Mouse (Mus musculus) midbrain, embryonic 10.5 days (tissue): ENCODE results near the gene Kif28. TPM values are rescaled to one million over a fixed set of nuclear protein-coding genes. Genes with fewer than 3 reads are reported as not detected.

ENCODE experiments used
- DNase-seq: peaks from one replicate; pipeline ENCODE4 v3.0.0-alpha.2; 2017; ENCODE audit warnings: low spot score
- H3K27ac ChIP-seq: fragments of 300-500 bp; sonication (generic); replicated peaks from 2 replicates; pipeline ENCODE4 v1.5.1; 2016; ENCODE audit warnings: mild to moderate bottlenecking
- H3K27me3 ChIP-seq: fragments of 300-500 bp; sonication (generic); 2 replicates; pipeline ENCODE4 v1.6.1; 2016; ENCODE audit warnings: low read depth, mild to moderate bottlenecking; ENCODE audit not compliant: poor library complexity, severe bottlenecking
- H3K36me3 ChIP-seq: fragments of 300-500 bp; sonication (generic); 2 replicates; pipeline ENCODE4 v1.6.1; 2016; ENCODE audit warnings: mild to moderate bottlenecking, moderate library complexity
- H3K4me1 ChIP-seq: fragments of 300-500 bp; sonication (generic); 2 replicates; pipeline ENCODE4 v1.6.1; 2016
- H3K4me3 ChIP-seq: fragments of 300-500 bp; sonication (generic); 2 replicates; pipeline ENCODE4 v1.5.1; 2016; ENCODE audit warnings: mild to moderate bottlenecking, moderate library complexity
- H3K9me3 ChIP-seq: fragments of 300-500 bp; sonication (generic); replicated peaks from 2 replicates; pipeline ENCODE4 v1.6.1; 2016; ENCODE audit warnings: mild to moderate bottlenecking
- WGBS: fragments of 180-500 bp; shearing (Covaris S2); methylation state at CpG from one replicate; pipeline ENCODE4 v1.1.7; 2016; 5-methylcytosine and 5-hydroxymethylcytosine counted together
- polyA plus RNA-seq: library from polyadenylated mRNA; unstranded; fragments of >200 nt; fragmentation: Nextera tagmentation; extraction: Ambion mirVana; gene quantifications from 2 replicates; pipeline ENCODE4 v1.2.1, GENCODE M21; 2016

The Kif28 gene
- polyA plus RNA-seq, result 0.05 TPM in 1 of 2 replicates, not detected in the other

DNA sequence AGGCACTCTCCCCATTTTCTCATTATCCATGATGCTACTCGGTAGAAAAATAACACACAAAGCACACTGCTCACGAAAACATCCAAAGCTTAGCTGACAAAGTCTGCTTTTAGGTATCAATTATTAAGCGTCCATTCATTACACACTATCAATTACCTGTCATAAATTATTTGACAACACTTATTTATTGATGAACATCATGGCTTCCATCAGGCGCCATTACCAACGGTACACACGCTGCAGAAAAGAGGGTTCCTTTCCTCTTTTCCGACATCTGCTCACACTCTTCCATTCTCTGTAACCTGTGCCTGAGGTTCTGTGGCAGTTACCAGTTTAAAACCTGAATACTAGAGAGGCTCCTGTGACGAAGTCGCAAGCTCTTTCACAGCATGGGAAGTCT is at the start of gene Kif28:
Kif28 (minus strand) TSS at position 101 of the 400 bp plus-strand sequence.
- Histone ChIP-seq H3K36me3 (peaks cover 68% of the 10 kb centered on the region), H3K4me1 (no peaks in the 10 kb centered on the region), H3K4me3 (no peak within 1 kb of the TSS), H3K27me3 (no peaks in the 10 kb centered on the region), H3K27ac (no peak within 1 kb of the TSS), H3K9me3 (no peaks in the 10 kb centered on the region)
- no peak for DNase-seq
- 95% methylated on average over 9 of the region's 9 CpGs for WGBS

DNA sequence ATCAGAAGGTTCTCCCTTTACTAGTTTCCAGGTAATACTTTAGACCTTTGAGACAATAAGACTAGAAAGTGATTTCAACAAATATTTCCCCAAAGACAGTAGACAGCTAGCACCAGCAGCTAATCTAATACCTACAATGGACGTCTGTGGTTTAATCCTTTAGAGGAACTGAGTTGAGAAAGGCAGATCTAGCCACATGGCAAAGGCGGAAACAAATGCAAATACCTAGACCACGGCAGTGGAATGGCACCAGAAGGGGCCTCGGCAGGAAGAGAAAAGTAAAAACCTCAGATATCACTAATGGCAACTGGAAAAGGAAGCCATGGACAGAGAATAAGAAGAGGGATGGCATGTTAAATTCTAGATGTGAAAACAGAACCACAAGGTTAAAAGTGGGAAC is 42.2 kb upstream of the Kif28 start:
- no peak for DNase-seq
- Histone ChIP-seq H3K9me3 (no peaks in the 10 kb centered on the region), H3K27me3 (no peaks in the 10 kb centered on the region), H3K4me3 (no peak overlapping the region), H3K27ac (no peak overlapping the region), H3K36me3 (peaks cover 99% of the 10 kb centered on the region), H3K4me1 (no peaks in the 10 kb centered on the region)
- WGBS, result 79% methylated on average over 4 of the region's 4 CpGs

DNA sequence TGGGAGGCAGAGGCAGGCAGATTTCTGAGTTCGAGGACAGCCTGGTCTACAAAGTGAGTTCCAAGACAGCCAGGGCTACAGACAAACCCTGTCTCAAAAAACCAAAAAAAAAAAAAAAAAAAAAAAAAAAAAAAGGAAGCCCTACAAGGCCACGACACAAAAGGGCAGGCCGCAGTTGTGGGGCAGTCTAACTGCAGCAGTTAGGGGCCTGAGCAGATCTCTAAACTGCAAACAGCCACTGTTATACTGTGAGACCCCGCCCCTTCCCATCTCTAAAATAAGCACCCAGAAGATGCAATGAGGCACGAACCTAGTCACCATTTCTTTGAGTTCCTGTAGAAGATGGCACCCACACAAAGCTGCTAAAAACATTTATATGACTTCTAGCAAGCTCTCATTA is 40.4 kb upstream of the Kif28 start:
- DNase-seq, result no peak
- WGBS, result 95% methylated on average over 5 of the region's 5 CpGs
- H3K9me3 ChIP-seq, result no peaks in the 10 kb centered on the region
- no peaks in the 10 kb centered on the region for H3K27me3 ChIP-seq
- H3K27ac ChIP-seq, result no peak overlapping the region
- H3K4me1 ChIP-seq, result no peaks in the 10 kb centered on the region
- H3K4me3 ChIP-seq, result no peak overlapping the region
- H3K36me3 ChIP-seq, result peaks cover 99% of the 10 kb centered on the region

DNA sequence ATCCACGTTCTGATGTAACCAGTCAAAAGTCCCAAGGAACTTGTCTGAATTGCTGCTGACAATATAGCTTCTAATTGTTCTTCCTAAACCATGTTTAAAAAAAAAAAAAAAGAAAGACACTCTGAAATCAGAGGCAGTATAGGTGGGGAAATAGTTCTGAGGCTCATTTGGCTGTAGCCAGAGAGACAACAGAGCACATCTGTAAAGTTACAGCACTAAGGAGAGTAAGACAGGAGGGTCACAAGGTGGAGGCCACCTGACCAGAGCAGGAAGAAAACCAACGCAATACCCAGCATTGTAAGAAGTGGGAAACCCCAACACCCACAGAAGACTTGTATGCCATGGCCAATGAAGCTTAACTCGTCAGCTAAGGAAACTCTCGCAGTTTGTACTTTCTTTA is 39.0 kb upstream of the Kif28 start:
- Histone ChIP-seq H3K9me3 (no peaks in the 10 kb centered on the region), H3K36me3 (peaks cover 99% of the 10 kb centered on the region), H3K27me3 (no peaks in the 10 kb centered on the region), H3K4me3 (no peak overlapping the region), H3K27ac (no peak overlapping the region), H3K4me1 (no peaks in the 10 kb centered on the region)
- DNase-seq, result no peak
- WGBS, result 95% methylated on average over 4 of the region's 4 CpGs

DNA sequence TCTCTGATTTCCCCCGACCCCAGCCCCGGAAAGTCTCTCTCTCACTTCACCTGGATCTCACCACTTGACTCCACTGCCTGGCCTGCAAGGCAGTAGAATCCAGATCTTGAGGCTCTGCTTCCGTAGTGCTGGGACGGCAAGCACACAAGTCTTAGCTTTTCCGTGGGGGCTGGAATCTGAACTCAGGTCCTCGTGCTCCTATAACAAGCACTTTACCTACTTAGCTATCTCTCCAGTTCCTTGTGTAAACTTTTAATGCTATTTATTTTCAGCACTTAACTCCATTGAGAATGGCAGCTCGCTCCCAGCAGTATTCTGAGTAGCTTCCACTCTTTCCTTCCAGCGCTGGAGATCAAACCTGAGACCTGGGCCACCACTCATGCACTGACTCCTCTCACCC is 31.8 kb upstream of the Kif28 start:
- DNase-seq, result no peak
- H3K9me3 ChIP-seq, result no peaks in the 10 kb centered on the region
- no peaks in the 10 kb centered on the region for H3K4me1 ChIP-seq
- no peak overlapping the region for H3K27ac ChIP-seq
- H3K4me3 ChIP-seq, result no peak overlapping the region
- 96% methylated on average over 8 of the region's 8 CpGs for WGBS
- peaks cover 100% of the 10 kb centered on the region for H3K36me3 ChIP-seq
- H3K27me3 ChIP-seq, result no peaks in the 10 kb centered on the region

DNA sequence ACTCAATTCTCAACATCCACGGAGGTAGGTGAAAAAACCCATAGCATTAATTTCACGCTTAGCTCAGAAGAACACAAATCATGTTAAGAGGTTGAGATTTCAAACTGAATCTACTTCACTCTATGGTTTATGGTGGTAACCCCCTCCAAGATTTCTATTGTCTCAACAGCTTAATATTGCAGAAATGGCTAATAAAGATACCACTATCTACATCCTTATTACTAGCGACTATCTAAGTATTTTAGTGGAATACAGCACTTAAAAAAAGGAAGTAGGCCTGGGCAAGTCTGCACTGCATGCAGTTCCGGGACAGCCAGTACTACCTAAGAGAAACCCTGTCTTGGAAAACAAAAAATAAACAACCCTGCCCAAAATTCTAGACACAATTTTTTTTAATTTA is 15.5 kb upstream of the Kif28 start:
- Histone ChIP-seq H3K9me3 (no peaks in the 10 kb centered on the region), H3K36me3 (peaks cover 100% of the 10 kb centered on the region), H3K4me3 (no peak overlapping the region), H3K27ac (no peak overlapping the region), H3K4me1 (no peaks in the 10 kb centered on the region), H3K27me3 (no peaks in the 10 kb centered on the region)
- DNase-seq, result no peak
- WGBS, result 96% methylated on average over 4 of the region's 4 CpGs

DNA sequence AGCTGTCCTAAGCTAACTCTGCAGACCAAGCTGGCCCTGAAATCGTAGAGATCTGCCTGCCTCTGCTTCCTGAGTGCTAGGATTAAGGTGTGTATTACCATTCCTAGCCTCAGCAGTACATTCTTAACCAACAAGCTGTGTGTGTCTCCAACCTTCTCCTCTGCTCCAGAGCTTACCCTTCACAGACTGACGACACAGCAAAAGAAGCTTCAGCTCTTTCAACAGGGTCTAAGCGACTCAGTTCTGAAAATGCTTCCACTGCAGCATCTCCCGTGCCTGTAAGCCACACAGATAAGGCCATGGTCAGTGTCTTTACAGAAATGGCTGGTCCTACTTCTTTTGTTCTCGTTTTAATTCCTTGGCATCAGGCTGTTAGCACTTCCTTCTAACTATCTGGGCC is 15.0 kb upstream of the Kif28 start:
- 95% methylated on average over 5 of the region's 5 CpGs for WGBS
- Histone ChIP-seq H3K9me3 (no peaks in the 10 kb centered on the region), H3K4me1 (no peaks in the 10 kb centered on the region), H3K36me3 (peaks cover 100% of the 10 kb centered on the region), H3K27me3 (no peaks in the 10 kb centered on the region), H3K27ac (no peak overlapping the region), H3K4me3 (no peak overlapping the region)
- DNase-seq, result no peak

DNA sequence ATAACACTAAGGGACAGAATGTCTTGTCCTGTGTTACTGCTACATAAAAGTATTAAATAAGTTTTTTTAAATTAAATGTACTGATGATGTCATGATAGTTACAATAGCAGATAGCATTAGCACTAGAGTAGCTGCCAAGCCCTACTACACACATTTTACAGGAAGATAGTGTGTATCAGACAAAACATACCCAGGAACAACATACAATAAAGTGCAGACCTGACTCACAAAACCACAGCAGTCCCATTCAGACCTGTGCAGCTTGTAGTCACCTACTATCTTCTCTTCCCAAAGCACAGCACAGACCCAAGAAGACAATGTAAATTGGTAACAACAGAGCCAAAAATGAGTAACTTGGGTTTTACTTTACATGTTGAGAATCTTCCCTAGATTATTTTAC is 11.4 kb upstream of the Kif28 start:
- no peaks in the 10 kb centered on the region for H3K27me3 ChIP-seq
- no peak for DNase-seq
- peaks cover 100% of the 10 kb centered on the region for H3K36me3 ChIP-seq
- no peak overlapping the region for H3K4me3 ChIP-seq
- no peak overlapping the region for H3K27ac ChIP-seq
- H3K4me1 ChIP-seq, result no peaks in the 10 kb centered on the region
- H3K9me3 ChIP-seq, result no peaks in the 10 kb centered on the region

DNA sequence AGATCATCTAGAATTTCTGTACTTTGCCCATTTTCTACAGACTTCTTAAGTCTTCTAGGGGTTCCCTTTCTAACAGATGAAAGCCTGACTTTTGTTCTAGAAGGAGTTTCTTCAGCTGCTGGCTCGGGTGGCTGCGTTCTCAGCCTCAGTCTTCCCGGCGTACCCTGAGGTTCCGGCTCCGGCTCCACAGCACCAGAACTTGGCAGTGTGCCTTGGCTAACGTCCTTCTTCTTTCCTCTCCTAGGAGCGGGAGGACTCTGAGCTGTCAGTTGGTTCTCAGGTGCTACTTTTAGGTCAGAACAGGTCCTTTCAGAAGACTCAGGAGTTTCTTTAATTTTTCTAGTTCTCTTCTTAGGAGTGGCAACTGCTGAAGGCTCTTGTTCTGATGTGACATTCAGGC is 7.9 kb upstream of the Kif28 start:
- 95% methylated on average over 8 of the region's 8 CpGs for WGBS
- no peak for DNase-seq
- Histone ChIP-seq H3K9me3 (no peaks in the 10 kb centered on the region), H3K36me3 (peaks cover 100% of the 10 kb centered on the region), H3K4me1 (no peaks in the 10 kb centered on the region), H3K4me3 (no peak overlapping the region), H3K27ac (no peak overlapping the region), H3K27me3 (no peaks in the 10 kb centered on the region)

DNA sequence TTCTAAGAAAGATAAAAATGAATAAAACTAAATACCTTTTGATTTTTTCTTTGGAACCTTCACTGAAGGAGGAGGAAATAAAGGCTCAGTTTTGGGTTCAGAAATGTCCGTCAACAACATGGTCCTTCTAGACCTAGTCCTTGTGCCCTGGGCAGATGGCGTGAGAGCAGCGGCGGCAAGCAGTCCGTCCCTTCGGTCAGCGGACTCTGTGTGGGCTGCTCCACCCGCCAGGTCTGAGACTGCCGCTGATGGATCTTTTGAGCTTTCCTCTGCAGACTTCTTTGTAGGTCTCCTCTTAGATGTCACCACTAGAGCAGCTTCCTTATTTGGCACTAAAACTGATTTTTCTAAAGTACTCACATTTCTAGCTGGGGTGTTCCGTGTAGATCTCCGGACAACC is 7.2 kb upstream of the Kif28 start:
- Histone ChIP-seq H3K9me3 (no peaks in the 10 kb centered on the region), H3K27me3 (no peaks in the 10 kb centered on the region), H3K27ac (no peak overlapping the region), H3K4me1 (no peaks in the 10 kb centered on the region), H3K36me3 (peaks cover 100% of the 10 kb centered on the region), H3K4me3 (no peak overlapping the region)
- WGBS, result 93% methylated on average over 11 of the region's 11 CpGs
- no peak for DNase-seq

DNA sequence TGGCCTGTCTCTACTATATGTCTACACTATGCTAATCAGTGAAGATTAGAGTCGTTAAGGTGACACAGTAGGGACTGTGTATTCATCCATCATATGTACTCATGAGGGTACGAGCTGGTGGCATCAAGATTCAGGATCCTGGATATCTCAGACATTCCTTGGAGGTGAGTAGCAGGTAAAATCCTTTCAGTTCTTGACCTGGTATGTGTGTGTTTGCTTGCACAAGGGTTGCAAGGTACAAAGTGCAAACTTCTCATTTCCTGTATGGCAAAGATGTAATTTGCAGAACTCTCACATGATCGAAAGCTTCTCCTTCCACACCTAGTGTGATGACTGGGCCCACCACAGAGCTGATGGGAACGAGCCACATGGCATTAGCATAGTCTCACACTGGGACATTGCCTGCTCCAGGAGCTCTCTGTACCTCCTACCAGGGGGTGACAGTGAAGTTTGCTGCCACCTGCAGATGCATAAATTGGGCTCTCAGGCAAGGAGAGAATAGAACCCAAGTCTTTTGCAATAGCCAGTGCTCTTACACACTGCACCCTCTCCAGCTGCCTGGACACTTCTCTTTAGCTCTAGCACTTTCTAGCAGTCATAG is 1.4 kb downstream of the Kif28 start:
- no peak overlapping the region for H3K27ac ChIP-seq
- no peak for DNase-seq
- H3K36me3 ChIP-seq, result peaks cover 54% of the 10 kb centered on the region
- no peaks in the 10 kb centered on the region for H3K27me3 ChIP-seq
- 80% methylated on average over 4 of the region's 4 CpGs for whole genome bisulfite sequencing
- H3K4me3 ChIP-seq, result no peak overlapping the region
- no peaks in the 10 kb centered on the region for H3K4me1 ChIP-seq
- H3K9me3 ChIP-seq, result no peaks in the 10 kb centered on the region

DNA sequence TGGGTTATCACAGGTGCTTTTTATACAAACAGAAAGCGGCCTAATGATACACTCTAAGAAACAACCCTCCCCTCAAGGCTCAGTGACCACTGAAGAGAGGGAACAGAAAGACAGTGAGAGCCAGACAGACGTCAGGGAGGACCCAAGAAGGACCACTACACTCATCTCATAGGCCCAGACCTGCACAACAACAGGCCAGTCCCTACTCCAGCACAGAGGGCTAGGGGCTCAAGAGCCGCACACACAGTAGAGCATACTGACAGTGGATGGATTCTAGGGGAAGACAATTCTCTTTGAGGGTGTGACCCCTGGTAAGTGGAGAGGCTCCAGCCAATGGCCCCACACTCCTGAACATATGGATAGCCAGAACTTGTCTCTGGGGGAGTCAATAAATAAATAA is 8.6 kb downstream of the Kif28 start:
- no peak for DNase-seq
- Histone ChIP-seq H3K9me3 (no peaks in the 10 kb centered on the region), H3K4me1 (no peaks in the 10 kb centered on the region), H3K4me3 (no peak overlapping the region), H3K27ac (no peak overlapping the region), H3K27me3 (no peaks in the 10 kb centered on the region), H3K36me3 (no peaks in the 10 kb centered on the region)
- 79% methylated on average over 3 of the region's 3 CpGs for WGBS

DNA sequence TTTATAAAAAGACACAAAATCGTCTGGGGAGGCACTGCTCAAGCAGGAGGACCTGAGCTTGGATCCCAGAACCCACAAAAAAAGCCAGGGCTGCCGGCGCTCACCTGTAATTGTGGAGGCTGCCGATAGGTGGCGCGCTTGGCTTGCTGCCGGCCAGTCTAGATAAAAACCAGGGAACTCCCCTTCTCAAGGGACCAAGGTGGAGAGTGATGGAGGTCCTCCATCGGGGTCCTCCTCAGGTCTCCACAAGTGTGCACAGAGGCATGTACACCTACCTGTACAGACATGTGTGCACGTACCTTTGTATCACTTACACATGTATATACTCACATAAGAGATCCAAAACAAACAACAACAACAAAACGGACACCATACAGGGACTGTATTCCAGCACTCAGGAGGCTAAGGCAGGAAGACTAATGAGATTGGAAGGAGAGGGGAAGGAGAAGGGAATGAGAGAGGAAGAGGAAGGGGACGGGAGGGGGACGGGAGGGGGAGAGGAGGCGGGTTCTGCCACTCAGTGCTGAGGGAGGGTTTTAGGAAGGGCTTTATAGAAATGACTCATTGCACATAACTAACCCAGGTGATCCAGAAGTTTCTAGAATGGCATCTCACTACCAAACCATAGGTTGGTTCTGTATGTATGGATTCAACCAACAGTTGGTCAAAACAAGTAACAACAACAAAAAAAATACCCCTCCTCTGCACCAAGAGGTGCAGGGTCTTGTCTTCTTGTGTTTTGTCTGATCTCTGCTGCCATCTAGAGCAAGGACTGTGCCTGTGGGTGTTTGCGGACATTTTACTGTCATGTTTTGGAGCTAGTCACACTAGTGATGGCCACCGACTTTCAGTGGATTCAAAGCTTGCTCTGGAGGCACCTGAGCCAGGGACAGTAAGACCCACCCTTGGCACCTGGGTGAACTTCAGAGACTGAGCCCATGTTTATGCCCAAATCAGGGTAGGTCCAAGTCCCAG is 10.3 kb downstream of the Kif28 start:
- no peaks in the 10 kb centered on the region for H3K27me3 ChIP-seq
- H3K4me3 ChIP-seq, result 0 out of 2 replicates have a peak overlapping the region, but pooled peaks have one; percentile 7
- peak; percentile 60 for DNase-seq
- no peaks in the 10 kb centered on the region for H3K36me3 ChIP-seq
- H3K27ac ChIP-seq, result no peak overlapping the region
- WGBS, result 37% methylated on average over 15 of the region's 15 CpGs
- H3K9me3 ChIP-seq, result no peaks in the 10 kb centered on the region
- no peaks in the 10 kb centered on the region for H3K4me1 ChIP-seq
